Mouse (Mus musculus): ENCODE measurements around the gene Ctdnep1.

GRCm38 (mm10) chr11:69989949-69990348, 9.0 kb downstream of the Ctdnep1 start:
- TF ChIP-seq POLR2A (IDR thresholded peaks at IDR 0.05; ENCODE audit: insufficient read depth, low read depth, low read length) (no peak), CTCF (IDR thresholded peaks at IDR 0.05; ENCODE audit: insufficient read depth, low read depth, low read length) (no peak)
